Mouse (Mus musculus): ENCODE data around the gene Hdx. TPM values are rescaled to one million over a fixed set of nuclear protein-coding genes. Genes with fewer than 3 reads are reported as not detected.

The Hdx gene
- polyA plus RNA-seq (2015; fragmentation: Illumina TruSeq; extraction: RNeasy Lipid Tissue Mini Kit (QIAGEN cat#74804); ENCODE audit: insufficient read depth, low replicate concordance), result 0.41 TPM

GRCm38 (mm10) chrX:111696356-111697282 is at the start of gene Hdx:
Gene Hdx, minus strand, starts transcription at chrX:111697079.

GRCm38 (mm10) chrX:111537859-111538258 is 159.0 kb downstream of the Hdx start, which contains the start of gene Rps6ka6:
Gene Rps6ka6, minus strand, starts transcription at chrX:111537959.

Other genes with a start within 250 kb of the Hdx start
- gene Rps6ka6, start 159.1 kb downstream of the Hdx start, polyA plus RNA-seq (2015; fragmentation: Illumina TruSeq; extraction: RNeasy Lipid Tissue Mini Kit (QIAGEN cat#74804); ENCODE audit: insufficient read depth, low replicate concordance), result 1.1 TPM
- gene Gm45194, start 194.3 kb upstream of the Hdx start, polyA plus RNA-seq (2015; fragmentation: Illumina TruSeq; extraction: RNeasy Lipid Tissue Mini Kit (QIAGEN cat#74804); ENCODE audit: insufficient read depth, low replicate concordance), result not detected

Measured in spleen, adult 10 weeks (tissue).